Mouse (Mus musculus): ENCODE measurements at regions not wholly inside any gene's neighbourhood (a gene's known extent, or its start where the extent isn't known, plus 50 kb on each side); places are given as distances from the start of the nearest gene placed in this dataset.

DNA sequence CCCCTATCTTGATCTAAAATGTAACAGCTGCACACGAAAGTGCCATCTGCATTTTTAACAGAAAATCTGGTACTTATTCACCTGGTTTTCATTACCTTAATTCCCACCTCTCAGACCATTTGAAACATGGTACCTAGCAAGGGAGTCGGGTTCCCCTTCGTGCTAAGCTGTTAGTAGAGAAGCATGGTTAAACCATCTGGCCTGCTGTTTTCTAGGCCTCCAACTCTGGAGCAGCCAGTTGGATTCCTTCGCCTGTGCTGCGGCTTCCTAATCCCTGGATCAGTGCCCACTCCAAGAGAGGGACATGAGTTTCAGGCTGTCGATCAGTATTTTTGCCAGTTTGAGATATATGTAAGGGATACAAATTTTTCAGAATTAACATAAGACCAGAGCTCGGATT lies 110.4 kb upstream of the Tdrd3 start:
- no peak for TF ChIP-seq CTCF (IDR thresholded peaks at IDR 0.05; ENCODE audit: extremely low read depth, insufficient read length, insufficient replicate concordance, low read depth, low read length)
- TF ChIP-seq POLR2A (IDR thresholded peaks at IDR 0.05; ENCODE audit: low read depth, low read length): no peak
